Mouse (Mus musculus): Measurements from ENCODE around the gene Brca2.
A peak's percentile ranks its signal among the peaks of the same experiment; 100 is the strongest.

Gene Brca2

GRCm38 (mm10) chr5:150566226-150566625 lies 43.8 kb downstream of the Brca2 start:
- no peak for DNase-seq

- DNase-seq: no peak
Observed at GRCm38 (mm10) chr5:150566971-150567370, 44.5 kb downstream of the Brca2 start.

GRCm38 (mm10) chr5:150570496-150571219 lies 48.2 kb downstream of the Brca2 start:
- no peak for DNase-seq

GRCm38 (mm10) chr5:150574403-150574802 lies 52.0 kb downstream of the Brca2 start:
- DNase-seq: no peak

- no peak for DNase-seq
Observed at GRCm38 (mm10) chr5:150574885-150575284, 52.5 kb downstream of the Brca2 start.

GRCm38 (mm10) chr5:150576832-150577231 lies 54.4 kb downstream of the Brca2 start:
- no peak for DNase-seq

GRCm38 (mm10) chr5:150578613-150579171 lies 56.3 kb downstream of the Brca2 start:
- no peak for DNase-seq

GRCm38 (mm10) chr5:150581180-150581579 lies 58.8 kb downstream of the Brca2 start:
- no peak for DNase-seq

- no peak for DNase-seq
Observed at GRCm38 (mm10) chr5:150583181-150583580, 60.8 kb downstream of the Brca2 start.

- no peak for DNase-seq
Observed at GRCm38 (mm10) chr5:150583622-150584336, 61.3 kb downstream of the Brca2 start.

- no peak for DNase-seq
Observed at GRCm38 (mm10) chr5:150584337-150584729, 61.9 kb downstream of the Brca2 start.

GRCm38 (mm10) chr5:150589945-150590344 lies 67.5 kb downstream of the Brca2 start:
- DNase-seq: no peak

GRCm38 (mm10) chr5:150592186-150592903 lies 69.9 kb downstream of the Brca2 start:
- DNase-seq: no peak

GRCm38 (mm10) chr5:150592904-150593755 lies 70.7 kb downstream of the Brca2 start:
- peak; percentile 48 for DNase-seq

- peak; percentile 61 for DNase-seq
Observed at GRCm38 (mm10) chr5:150593756-150594648, 71.6 kb downstream of the Brca2 start.

- DNase-seq: no peak
Observed at GRCm38 (mm10) chr5:150594649-150595339, 72.4 kb downstream of the Brca2 start.

- DNase-seq: no peak
Observed at GRCm38 (mm10) chr5:150595366-150596016, 73.1 kb downstream of the Brca2 start.

- no peak for DNase-seq
Observed at GRCm38 (mm10) chr5:150597088-150597487, 74.7 kb downstream of the Brca2 start, which contains the start of gene N4bp2l1. TSS of gene N4bp2l1 (minus strand) at chr5:150597188.

- DNase-seq: no peak
Observed at GRCm38 (mm10) chr5:150598202-150599119, 76.0 kb downstream of the Brca2 start.
